Mouse (Mus musculus): ENCODE data around the gene Rapgef6. TPM values are rescaled to one million over a fixed set of nuclear protein-coding genes. Genes with fewer than 3 reads are reported as not detected.

The Rapgef6 gene
- polyA plus RNA-seq (2012; rRNA removed) = 27.0 and 27.8 TPM in 2 replicates

DNA sequence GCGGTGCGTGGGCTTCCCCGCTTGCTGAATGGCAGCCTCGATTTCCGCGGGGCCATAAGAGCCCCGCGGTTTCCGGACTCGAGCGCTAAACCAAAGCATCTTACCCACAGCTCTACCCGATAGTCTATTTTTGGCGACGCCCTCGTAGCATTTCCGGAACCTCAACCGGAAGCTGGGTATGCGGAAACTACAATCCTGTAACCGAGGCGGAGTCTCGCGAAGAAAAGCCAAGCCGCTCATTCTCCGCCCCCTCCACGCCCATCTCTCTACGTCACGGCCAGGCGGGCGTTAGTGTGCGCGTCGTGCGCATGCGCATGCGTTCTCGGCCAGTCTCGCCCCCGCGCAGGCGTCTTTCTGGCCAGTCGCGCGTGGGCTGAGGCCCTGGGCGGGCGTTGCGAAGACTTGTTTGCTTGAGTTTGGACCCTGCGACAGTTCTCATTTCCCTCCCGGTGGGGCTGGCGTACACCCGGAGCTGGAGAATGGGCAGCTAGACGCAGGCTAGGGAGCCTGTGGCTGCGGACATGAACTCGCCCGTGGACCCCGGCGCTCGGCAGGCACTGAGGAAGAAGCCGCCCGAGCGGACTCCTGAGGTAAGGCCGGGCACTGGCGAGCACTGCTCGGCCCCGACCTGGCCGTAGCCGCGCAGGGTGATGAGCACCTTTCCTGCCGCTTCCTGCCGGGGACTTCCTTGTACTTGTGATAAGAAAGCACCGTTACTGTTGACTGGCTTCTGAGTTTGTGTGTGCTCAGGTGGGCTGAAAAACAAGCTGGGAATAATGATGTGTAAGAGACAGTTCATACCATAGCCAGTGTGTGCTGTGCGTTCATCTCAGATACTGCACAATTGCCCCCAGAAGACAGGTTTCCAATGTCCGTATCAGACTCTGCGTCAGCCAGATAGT, at the start of gene Rapgef6:
Gene Rapgef6, plus strand, starts transcription at position 319 of the 902 bp plus-strand sequence.

Other genes starting within 250 kb of the Rapgef6 start
- gene Acsl6, start 219.0 kb upstream of the Rapgef6 start, polyA plus RNA-seq (2012; rRNA removed) = 0.67 and 1.7 TPM in 2 replicates
- not detected in 2 replicates for gene Meikin, start 152.2 kb upstream of the Rapgef6 start, polyA plus RNA-seq (2012; rRNA removed)
- gene Fnip1, start 84.6 kb upstream of the Rapgef6 start, polyA plus RNA-seq (2012; rRNA removed) = 1.7 and 1.8 TPM in 2 replicates